Mouse (Mus musculus) kidney, embryonic 16.5 days (tissue): ENCODE results near the gene Acrbp. TPM values are rescaled to one million over a fixed set of nuclear protein-coding genes. Genes with fewer than 3 reads are reported as not detected.
A peak's percentile ranks its signal among the peaks of the same experiment; 100 is the strongest.

ENCODE experiments used
- ATAC-seq: fragments of 200-750 bp; cut with Nextera tagmentation; 2 replicates; pipeline ENCODE4 v1.8.0; 2017; ENCODE audit warnings: moderate TSS enrichment; ENCODE audit not compliant: low FRiP score, low TSS enrichment
- H3K27ac ChIP-seq: fragments of 300-500 bp; sonication (generic); 2 replicates; pipeline ENCODE4 v1.5.1; 2014; ENCODE audit warnings: low read length
- H3K27me3 ChIP-seq: fragments of 300-500 bp; sonication (generic); 2 replicates; pipeline ENCODE4 v1.6.1; 2014; ENCODE audit warnings: low read length, control low read depth, mixed read lengths; ENCODE audit not compliant: insufficient read depth
- H3K36me3 ChIP-seq: fragments of 300-500 bp; sonication (generic); 2 replicates; pipeline ENCODE4 v1.6.1; 2014; ENCODE audit warnings: low read length, control low read depth, mixed read lengths; ENCODE audit not compliant: insufficient read depth
- H3K4me1 ChIP-seq: fragments of 300-500 bp; sonication (generic); 2 replicates; pipeline ENCODE4 v1.6.1; 2014; ENCODE audit warnings: low read length, control low read depth, mixed read lengths; ENCODE audit not compliant: insufficient read depth
- H3K4me2 ChIP-seq: fragments of 300-500 bp; sonication (generic); replicated peaks from 2 replicates; pipeline ENCODE4 v1.6.1; 2014; ENCODE audit warnings: low read depth, low read length
- H3K4me3 ChIP-seq: fragments of 300-500 bp; sonication (generic); 2 replicates; pipeline ENCODE4 v1.5.1; 2014; ENCODE audit warnings: mild to moderate bottlenecking, low read length
- H3K9ac ChIP-seq: fragments of 300-500 bp; sonication (generic); replicated peaks from 2 replicates; pipeline ENCODE4 v1.6.1; 2014; ENCODE audit warnings: low read length
- H3K9me3 ChIP-seq: fragments of 300-500 bp; sonication (generic); 2 replicates; pipeline ENCODE4 v1.6.1; 2016; ENCODE audit warnings: low read length, control low read depth
- WGBS: fragments of 180-500 bp; shearing (Covaris S2); extraction: QIAGEN DNeasy Blood & Tissue Kit; methylation state at CpG from one replicate; pipeline ENCODE4 v1.1.7; 2014; 5-methylcytosine and 5-hydroxymethylcytosine counted together
- polyA plus RNA-seq: library from polyadenylated mRNA; unstranded; fragments of >200 nt; fragmentation: Nextera tagmentation; extraction: Ambion mirVana; gene quantifications from 2 replicates; pipeline ENCODE4 v1.2.1, GENCODE M21; 2015

Acrbp gene
- polyA plus RNA-seq, 1 experiment from 2014 or later: 16.3 TPM

DNA sequence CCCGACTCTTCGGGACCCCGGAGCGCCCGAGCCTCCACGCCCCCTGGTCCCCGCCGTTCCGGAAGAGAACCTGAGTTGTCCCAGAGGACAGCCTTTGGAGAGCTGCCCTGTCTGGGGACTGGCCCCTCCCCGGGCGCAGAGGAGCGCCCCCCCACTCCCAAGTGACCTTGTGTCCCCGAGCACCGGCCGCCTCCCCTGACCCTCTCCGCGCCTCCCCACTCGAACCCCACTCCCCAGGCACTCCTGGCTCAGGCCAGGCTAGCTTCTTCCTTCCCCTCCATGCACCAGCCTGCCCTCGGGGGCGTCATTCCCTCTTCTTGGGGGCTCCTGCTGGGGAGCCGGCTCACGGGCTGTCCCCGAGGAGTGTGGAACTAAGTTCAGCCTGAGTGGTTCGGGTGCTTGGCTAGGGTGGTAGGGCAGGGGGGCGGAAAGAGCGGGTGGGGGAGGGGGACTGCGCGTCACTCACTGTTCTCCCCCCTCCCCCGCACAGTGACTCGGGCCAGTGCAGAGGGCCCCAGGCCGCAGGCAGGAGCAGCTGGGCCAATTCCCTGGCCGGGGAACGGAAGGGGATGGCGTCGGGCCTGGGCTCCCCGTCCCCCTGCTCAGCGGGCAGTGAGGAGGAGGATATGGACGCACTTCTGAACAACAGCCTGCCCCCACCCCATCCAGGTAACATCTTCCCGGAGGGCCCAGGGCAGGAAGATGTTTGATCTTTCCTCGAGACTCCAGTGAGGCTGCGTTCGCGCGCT is 47.3 kb downstream of the Acrbp start:
- Histone ChIP-seq H3K4me3 (peak overlapping the region; percentile 93), H3K4me1 (peaks cover 34% of the 10 kb centered on the region)
- under 1% methylated on average over 38 of the region's 44 CpGs for WGBS

DNA sequence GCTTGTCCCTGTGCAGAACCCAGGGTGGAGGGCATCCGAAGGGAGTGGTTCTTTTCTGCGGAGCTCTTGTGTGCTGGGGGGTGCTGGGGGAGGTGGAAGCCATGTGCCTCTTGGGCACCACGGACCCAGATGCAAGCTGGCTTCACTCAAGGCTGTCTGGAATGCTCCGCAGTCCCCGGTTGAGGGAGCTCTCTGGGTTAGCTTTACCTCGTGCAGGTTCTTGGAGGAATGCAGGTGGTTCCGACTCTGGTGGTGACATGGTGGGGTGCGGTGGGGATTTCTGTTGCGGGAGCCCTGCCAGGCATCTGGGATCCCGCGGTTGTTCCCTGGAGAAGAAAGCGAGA is 47.8 kb downstream of the Acrbp start:
- no peaks in the 10 kb centered on the region for H3K27me3 ChIP-seq
- ATAC-seq: no peak; the same call in 1 of the 2 replicates
- no peaks in the 10 kb centered on the region for H3K9me3 ChIP-seq
- peaks cover 29% of the 10 kb centered on the region for H3K36me3 ChIP-seq
- peak overlapping the region; percentile 93 for H3K4me3 ChIP-seq
- peak overlapping the region; percentile 95 for H3K9ac ChIP-seq
- H3K27ac ChIP-seq: peak overlapping the region; percentile 99
- peak overlapping the region; percentile 85 for H3K4me2 ChIP-seq
- under 1% methylated on average over 12 of the region's 12 CpGs for WGBS
- peaks cover 34% of the 10 kb centered on the region for H3K4me1 ChIP-seq

More for the DNA sequence above, 47.3 kb downstream of the Acrbp start:
- Histone ChIP-seq H3K27me3 (no peaks in the 10 kb centered on the region), H3K9ac (peak overlapping the region; percentile 95), H3K4me2 (peak overlapping the region; percentile 85), H3K9me3 (no peaks in the 10 kb centered on the region), H3K27ac (peak overlapping the region; percentile 99), H3K36me3 (peaks cover 23% of the 10 kb centered on the region)
- peak; percentile 64 for ATAC-seq

DNA sequence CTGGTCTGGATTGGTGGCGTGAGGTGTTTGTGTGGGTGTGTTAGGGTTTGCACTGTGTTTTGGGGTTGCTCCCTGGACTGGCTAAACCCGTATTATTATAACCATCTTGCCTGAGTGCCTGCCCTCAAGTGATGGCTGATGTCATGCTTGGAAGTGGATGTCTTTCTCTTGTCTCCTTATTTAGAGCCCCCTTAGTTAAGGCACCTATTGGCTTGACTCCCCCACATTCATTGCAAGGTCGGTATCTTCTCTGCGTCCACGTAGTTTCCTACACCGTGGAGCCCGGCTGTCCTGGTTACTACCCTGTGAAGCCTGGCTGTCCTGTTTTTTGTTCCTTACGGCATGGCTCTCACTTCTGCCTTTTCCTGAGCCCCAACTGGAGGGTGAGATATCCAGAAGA is 48.5 kb downstream of the Acrbp start:
- no peak overlapping the region for H3K27ac ChIP-seq
- 30% methylated on average over 8 of the region's 8 CpGs for WGBS

GRCm38 (mm10) chr6:125098513-125098912 is 49.0 kb downstream of the Acrbp start:
- peak overlapping the region; percentile 93 for H3K4me3 ChIP-seq
- ATAC-seq: no peak
- peaks cover 34% of the 10 kb centered on the region for H3K4me1 ChIP-seq
- no peaks in the 10 kb centered on the region for H3K9me3 ChIP-seq
- peak overlapping the region; percentile 85 for H3K4me2 ChIP-seq
- 26% methylated on average over 3 of the region's 3 CpGs for WGBS
- H3K27ac ChIP-seq: no peak overlapping the region
- peaks cover 39% of the 10 kb centered on the region for H3K36me3 ChIP-seq
- peak overlapping the region; percentile 95 for H3K9ac ChIP-seq
- no peaks in the 10 kb centered on the region for H3K27me3 ChIP-seq

More for the DNA sequence above, 48.5 kb downstream of the Acrbp start:
- Histone ChIP-seq H3K9me3 (no peaks in the 10 kb centered on the region), H3K4me3 (peak overlapping the region; percentile 93), H3K4me1 (peaks cover 34% of the 10 kb centered on the region), H3K9ac (peak overlapping the region; percentile 95), H3K4me2 (peak overlapping the region; percentile 85), H3K36me3 (peaks cover 35% of the 10 kb centered on the region), H3K27me3 (no peaks in the 10 kb centered on the region)
- no peak for ATAC-seq

DNA sequence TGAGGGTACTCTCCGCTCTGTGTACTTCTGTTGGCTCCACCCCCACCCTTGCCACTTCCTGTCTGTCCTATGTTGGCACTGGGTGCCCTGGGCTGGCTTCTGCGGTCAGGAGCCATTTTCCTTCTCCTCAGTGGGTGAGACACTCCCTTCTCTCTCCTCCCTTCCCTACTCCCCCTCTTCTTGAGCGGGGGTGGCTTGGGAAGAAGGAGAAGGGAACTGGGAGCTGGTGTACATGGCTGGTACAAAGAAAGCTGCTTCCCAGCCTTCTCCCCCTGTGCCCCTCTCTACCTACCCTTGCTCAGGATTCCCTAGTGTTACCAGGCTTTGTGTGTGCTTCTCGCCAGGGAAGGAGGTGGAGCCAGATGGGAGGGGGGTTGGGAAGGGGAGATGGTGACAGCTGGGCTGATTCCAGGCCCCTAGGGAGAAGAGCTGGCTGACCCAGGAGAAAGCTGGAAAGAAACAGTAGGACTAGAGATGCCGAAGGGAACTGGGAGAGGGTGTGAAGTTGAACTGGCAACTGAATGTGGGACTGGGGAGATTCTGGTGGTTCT is 50.0 kb downstream of the Acrbp start:
- Histone ChIP-seq H3K4me3 (peak overlapping the region; percentile 93), H3K27me3 (no peaks in the 10 kb centered on the region), H3K9me3 (no peaks in the 10 kb centered on the region), H3K36me3 (peaks cover 48% of the 10 kb centered on the region), H3K4me2 (peak overlapping the region; percentile 85), H3K9ac (peak overlapping the region; percentile 18; the same call in 1 of the 2 replicates), H3K27ac (peak overlapping the region; percentile 37), H3K4me1 (peaks cover 34% of the 10 kb centered on the region)
- ATAC-seq: no peak
- 38% methylated on average over 5 of the region's 5 CpGs for WGBS

DNA sequence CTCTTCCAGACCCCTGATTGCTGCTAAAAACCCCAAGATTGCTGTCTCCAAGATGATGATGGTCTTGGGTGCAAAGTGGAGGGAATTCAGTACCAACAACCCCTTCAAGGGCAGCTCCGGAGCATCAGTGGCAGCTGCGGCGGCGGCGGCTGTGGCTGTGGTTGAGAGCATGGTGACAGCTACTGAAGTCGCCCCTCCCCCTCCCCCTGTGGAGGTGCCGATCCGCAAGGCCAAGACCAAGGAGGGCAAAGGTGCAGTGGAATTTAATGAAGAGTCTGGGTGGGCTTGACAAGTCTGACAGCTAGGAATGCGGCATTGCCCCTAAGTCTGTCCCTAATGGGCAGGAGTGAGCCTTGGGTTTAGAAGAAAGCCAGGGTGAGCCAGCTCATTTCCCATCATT is 52.0 kb downstream of the Acrbp start:
- 73% methylated on average over 8 of the region's 9 CpGs for WGBS
- Histone ChIP-seq H3K27me3 (no peaks in the 10 kb centered on the region), H3K4me1 (peaks cover 29% of the 10 kb centered on the region), H3K36me3 (peaks cover 66% of the 10 kb centered on the region), H3K9ac (no peak overlapping the region), H3K9me3 (no peaks in the 10 kb centered on the region; the same call in 1 of the 2 replicates), H3K4me2 (no peak overlapping the region), H3K27ac (no peak overlapping the region), H3K4me3 (no peak overlapping the region)
- ATAC-seq: no peak

DNA sequence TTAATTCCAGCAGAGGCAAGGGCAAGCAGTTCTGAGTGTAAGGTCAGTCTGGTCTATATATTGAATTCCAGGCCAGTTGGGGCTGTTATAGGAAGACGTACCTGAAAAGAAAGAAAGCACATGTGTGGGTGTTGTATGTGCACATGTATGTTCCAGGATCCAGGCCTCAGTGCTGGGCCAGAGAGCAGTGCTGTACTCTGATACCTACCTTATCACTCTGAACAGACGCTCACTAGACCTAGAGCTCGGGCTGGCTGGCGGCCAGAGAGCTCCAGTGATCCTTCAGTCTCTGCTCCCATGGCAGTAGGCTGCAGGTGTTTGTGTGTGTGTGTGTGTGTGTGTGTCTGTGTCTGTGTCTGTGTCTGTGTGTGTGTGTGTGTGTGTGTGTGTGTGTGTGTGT is 54.7 kb downstream of the Acrbp start:
- no peak for ATAC-seq

GRCm38 (mm10) chr6:125107705-125108104 is 58.2 kb downstream of the Acrbp start:
- H3K4me2 ChIP-seq: no peak overlapping the region
- peaks cover 95% of the 10 kb centered on the region for H3K36me3 ChIP-seq
- ATAC-seq: no peak
- H3K27ac ChIP-seq: no peak overlapping the region
- no peak overlapping the region for H3K9ac ChIP-seq
- H3K9me3 ChIP-seq: no peaks in the 10 kb centered on the region; the same call in none of the 2 replicates
- no peak overlapping the region for H3K4me3 ChIP-seq
- H3K4me1 ChIP-seq: no peaks in the 10 kb centered on the region
- H3K27me3 ChIP-seq: no peaks in the 10 kb centered on the region
- 92% methylated on average over 2 of the region's 2 CpGs for WGBS

More for the DNA sequence above, 54.7 kb downstream of the Acrbp start:
- Histone ChIP-seq H3K9me3 (no peaks in the 10 kb centered on the region; the same call in 1 of the 2 replicates), H3K27ac (no peak overlapping the region), H3K4me2 (no peak overlapping the region), H3K9ac (no peak overlapping the region), H3K27me3 (no peaks in the 10 kb centered on the region), H3K36me3 (peaks cover 93% of the 10 kb centered on the region), H3K4me3 (no peak overlapping the region), H3K4me1 (peaks cover 13% of the 10 kb centered on the region)
- 91% methylated on average over 4 of the region's 4 CpGs for WGBS

- Histone ChIP-seq H3K27me3 (no peaks in the 10 kb centered on the region), H3K4me3 (no peak overlapping the region), H3K9me3 (no peaks in the 10 kb centered on the region; the same call in none of the 2 replicates), H3K36me3 (peaks cover 98% of the 10 kb centered on the region), H3K27ac (no peak overlapping the region), H3K4me1 (no peaks in the 10 kb centered on the region), H3K9ac (no peak overlapping the region), H3K4me2 (no peak overlapping the region)
- WGBS: 67% methylated on average over 14 of the region's 14 CpGs
- ATAC-seq: no peak
Observed at GRCm38 (mm10) chr6:125109371-125109770, 59.9 kb downstream of the Acrbp start.

DNA sequence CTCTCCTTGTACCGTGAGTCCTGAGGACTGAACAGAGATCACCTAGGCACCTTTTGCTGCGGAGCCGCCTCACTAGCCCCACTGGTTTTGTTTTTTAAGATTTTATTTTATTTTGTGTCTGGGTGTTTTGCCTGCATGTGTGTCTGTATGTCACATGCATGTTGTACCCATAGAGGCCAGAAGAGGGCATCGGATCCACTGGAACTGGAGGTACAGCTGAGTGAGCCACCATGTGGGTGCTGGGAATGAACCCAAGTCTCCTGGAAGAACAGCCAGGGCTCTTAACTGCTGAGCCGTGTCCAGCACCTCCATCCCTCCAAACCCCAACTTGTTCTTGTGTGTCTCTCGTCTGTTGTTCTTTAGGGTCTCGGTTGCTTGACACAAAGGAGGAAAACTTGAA is 61.4 kb downstream of the Acrbp start:
- Histone ChIP-seq H3K4me1 (no peaks in the 10 kb centered on the region), H3K4me3 (no peak overlapping the region), H3K4me2 (no peak overlapping the region), H3K36me3 (peaks cover 94% of the 10 kb centered on the region), H3K27me3 (no peaks in the 10 kb centered on the region), H3K27ac (no peak overlapping the region), H3K9me3 (no peaks in the 10 kb centered on the region; the same call in none of the 2 replicates), H3K9ac (no peak overlapping the region)
- ATAC-seq: no peak
- 91% methylated on average over 7 of the region's 7 CpGs for WGBS
